Mouse (Mus musculus): ENCODE data around the gene Bank1.

DNA sequence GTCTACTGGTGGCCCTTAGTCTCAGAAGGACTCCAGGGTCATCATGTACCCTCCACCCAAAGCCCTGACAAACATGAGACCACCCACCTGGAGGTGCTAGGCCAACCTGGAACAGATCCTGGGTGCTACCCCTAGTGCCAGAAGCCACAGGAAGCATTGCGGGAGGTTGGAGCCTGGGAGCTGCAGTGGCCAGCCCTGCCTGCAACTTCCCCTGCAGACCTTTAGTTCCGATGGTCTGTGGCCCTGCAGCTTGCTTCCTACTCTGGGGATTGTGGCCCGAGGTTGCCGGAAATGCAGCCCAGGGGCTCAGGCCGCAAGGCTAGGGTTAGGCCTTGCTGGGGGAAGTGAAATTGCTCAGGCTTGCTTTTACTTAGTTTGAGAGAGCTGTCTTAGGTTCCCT, at the start of gene Bank1:
- TF ChIP-seq GATA1 (IDR thresholded peaks at IDR 0.05; ENCODE audit: borderline replicate concordance, low read length) (no peak), FLI1 (IDR thresholded peaks at IDR 0.05; ENCODE audit: low read length) (no peak)
